Mouse (Mus musculus): ENCODE measurements around the gene Nup153. TPM values are rescaled to one million over a fixed set of nuclear protein-coding genes. Genes with fewer than 3 reads are reported as not detected.
A peak's percentile ranks its signal among the peaks of the same experiment; 100 is the strongest.

Gene Nup153
- 10 to 100 TPM; 24.6 to 28.2 TPM for total RNA-seq (2021)
- long read RNA-seq, experiment 1, partial matches to known transcripts, result 6 of 8 reads
- long read RNA-seq, experiment 1, other reads (novel, unspliced or antisense), result 2 of 8 reads
- long read RNA-seq, experiment 2, full-length matches to known transcripts, result 3 of 6 reads
- long read RNA-seq, experiment 2, partial matches to known transcripts, result 3 of 6 reads
- long read RNA-seq, experiment 2, other reads (novel, unspliced or antisense), result 0 of 6 reads

DNA sequence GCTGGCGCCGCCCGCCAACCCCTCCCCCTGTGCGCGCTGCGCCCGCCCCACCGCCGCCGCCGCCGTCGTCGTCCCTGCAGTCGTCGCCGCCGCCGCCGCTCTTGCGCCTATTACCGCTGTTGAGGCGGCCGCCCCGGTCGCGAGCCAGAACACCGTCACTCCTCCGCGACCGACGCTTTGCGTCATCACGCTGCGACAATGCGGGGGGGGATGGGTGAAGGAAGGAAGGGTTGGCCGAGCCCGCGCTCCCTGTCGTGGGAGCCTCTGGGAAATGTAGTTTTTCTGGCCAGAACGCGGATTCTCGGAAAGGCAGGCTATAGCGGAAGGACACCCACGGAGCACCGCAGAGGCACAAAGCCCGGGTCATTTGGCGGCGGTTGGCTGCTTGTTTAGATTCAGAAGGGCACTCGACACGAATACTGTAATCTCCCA lies at the start of gene Nup153:
Gene Nup153 (minus strand): TSS at position 104 of the 432 bp plus-strand sequence.
- intact Hi-C loops (cut with DNase I; ENCODE audit: low total_unique reads), result no loop called here
- DNase-seq, result peak; percentile 97

DNA sequence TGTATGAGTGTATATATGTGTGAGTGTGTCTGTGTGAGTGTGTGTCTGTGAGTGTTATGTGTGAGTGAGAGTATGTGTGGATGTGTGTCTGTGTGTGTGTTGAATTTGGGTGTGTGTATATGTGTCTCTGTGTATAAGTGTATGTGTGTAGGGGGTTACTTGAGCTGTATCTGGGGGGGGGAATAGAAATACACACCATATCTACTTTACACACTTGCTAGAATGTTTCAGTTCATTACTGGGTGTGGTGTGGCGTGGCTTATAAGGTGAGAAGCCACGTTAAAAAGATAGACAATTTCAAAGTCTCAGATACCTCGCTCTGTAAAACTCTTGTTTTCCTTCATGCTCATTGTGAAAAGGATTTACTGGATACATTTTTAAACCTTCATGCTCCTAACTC lies 49.7 kb upstream of the Nup153 start:
- no peak for DNase-seq
- intact Hi-C loops (cut with DNase I; ENCODE audit: low total_unique reads), result no loop called here

GRCm38 (mm10) chr13:46776636-46777305 lies 49.0 kb upstream of the Nup153 start:
- intact Hi-C loops (cut with DNase I; ENCODE audit: low total_unique reads), result no loop called here
- DNase-seq, result peak; percentile 80

DNA sequence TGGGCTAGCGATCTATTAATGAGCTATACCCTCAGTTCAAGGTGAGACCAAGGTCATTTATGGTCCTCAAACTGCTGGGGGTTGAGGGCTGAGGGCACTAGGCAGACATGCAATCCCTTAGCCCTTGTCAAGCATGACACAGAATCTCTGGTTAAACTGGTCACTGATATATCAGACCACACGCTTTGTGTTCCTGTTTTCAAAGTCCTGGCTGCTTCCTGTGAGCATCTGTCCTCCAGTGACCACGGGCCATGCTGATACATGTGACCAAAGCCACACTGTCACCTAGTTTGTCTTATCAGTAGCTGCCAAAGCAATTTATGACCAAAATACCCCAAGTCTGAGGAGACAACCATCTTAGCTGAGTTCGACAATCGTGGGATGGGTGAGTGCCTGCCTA lies 47.3 kb upstream of the Nup153 start:
- no peak for DNase-seq
- intact Hi-C loops (cut with DNase I; ENCODE audit: low total_unique reads), result no loop called here

DNA sequence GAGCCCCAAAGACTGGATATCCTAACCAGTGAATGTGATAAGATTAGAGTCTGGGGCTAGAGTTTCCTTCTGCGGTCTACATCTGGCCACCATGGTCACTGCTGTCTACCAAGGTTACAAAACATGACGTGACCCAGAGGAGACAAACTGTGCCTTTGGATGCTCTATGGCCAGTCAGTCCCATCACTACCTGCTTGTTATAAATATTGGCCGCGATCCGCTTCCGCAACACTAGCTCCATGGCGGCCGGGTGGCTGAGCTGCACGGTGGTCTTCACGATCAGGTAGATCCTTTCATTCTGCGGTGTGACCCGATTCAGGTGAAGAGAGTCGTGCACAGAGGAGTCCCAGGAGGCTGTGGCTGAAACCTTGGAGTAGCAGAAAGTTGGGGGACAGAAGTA lies 44.8 kb upstream of the Nup153 start:
- no peak for DNase-seq
- intact Hi-C loops (cut with DNase I; ENCODE audit: low total_unique reads), result no loop called here

- intact Hi-C loops (cut with DNase I; ENCODE audit: low total_unique reads), result no loop called here
- no peak for DNase-seq
These were observed 37.6 kb upstream of the Nup153 start for GRCm38 (mm10) chr13:46765361-46765760.

DNA sequence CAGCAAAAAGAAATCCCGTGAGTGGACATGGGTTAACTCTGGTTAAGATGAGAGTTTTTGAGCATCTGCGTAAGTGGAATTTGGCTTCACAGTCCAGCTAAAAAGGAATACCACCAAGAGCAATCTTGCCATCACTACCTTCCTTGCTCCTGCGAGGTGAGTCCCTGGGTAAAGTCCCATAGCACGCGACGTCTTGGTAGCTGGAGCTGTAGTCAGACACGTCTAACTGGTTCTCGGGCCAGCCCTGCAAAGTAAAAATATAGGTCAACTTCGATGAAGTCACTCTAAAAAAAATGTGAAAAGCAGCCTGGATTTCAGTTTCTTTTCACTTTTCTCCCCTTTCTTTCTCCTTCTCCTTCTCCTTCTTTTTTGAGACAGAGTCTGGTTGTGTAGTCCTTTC lies 35.5 kb upstream of the Nup153 start:
- intact Hi-C loops (cut with DNase I; ENCODE audit: low total_unique reads), result no loop called here

GRCm38 (mm10) chr13:46760921-46761320 lies 33.2 kb upstream of the Nup153 start:
- DNase-seq, result no peak
- intact Hi-C loops (cut with DNase I; ENCODE audit: low total_unique reads), result no loop called here

More for the DNA sequence above, 35.5 kb upstream of the Nup153 start:
- DNase-seq, result no peak

GRCm38 (mm10) chr13:46759281-46759809 lies 31.6 kb upstream of the Nup153 start:
- intact Hi-C loops (cut with DNase I; ENCODE audit: low total_unique reads), result no loop called here
- DNase-seq, result no peak

- intact Hi-C loops (cut with DNase I; ENCODE audit: low total_unique reads), result no loop called here
- no peak for DNase-seq
These were observed 30.9 kb upstream of the Nup153 start for GRCm38 (mm10) chr13:46758627-46759026.

DNA sequence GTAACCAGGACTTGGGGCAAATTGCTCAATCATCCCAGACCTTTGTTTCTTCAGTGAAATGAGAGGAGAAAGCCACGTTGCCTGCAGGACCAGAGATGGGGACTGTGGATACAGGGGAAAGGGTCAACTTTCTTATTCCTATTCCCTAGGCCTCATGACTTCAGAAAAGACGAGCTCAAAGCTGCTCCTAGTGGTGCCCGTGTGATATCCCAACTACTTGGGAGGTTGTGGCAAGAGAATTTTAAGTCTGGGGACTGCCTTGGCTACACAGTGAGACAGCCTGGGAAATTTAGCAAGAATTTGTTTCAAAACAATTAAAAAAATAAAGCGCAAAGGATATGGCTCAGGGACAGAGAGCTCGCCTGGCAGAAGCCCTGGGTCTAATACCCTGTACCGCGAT lies 30.2 kb upstream of the Nup153 start:
- DNase-seq, result no peak
- intact Hi-C loops (cut with DNase I; ENCODE audit: low total_unique reads), result no loop called here

DNA sequence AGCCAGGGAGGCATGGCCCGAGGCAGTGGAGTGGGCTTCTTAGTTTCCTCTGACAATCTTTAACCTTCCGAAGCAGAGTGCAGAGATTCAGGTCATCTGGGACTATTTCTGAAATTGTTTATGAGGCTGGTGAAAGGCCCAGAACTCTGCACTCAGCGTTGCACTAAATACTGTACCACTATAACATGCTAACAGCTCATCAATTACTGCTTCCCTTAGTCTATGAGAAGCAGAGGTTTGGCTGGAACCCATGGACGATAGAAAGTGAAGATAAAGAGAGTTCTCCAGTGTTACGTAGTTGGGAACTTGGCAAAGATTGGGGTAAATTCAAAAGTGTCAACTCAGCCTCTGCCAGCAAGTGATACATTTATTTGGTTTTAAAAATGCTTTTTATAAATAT lies 25.6 kb upstream of the Nup153 start:
- no peak for DNase-seq
- intact Hi-C loops (cut with DNase I; ENCODE audit: low total_unique reads), result no loop called here

DNA sequence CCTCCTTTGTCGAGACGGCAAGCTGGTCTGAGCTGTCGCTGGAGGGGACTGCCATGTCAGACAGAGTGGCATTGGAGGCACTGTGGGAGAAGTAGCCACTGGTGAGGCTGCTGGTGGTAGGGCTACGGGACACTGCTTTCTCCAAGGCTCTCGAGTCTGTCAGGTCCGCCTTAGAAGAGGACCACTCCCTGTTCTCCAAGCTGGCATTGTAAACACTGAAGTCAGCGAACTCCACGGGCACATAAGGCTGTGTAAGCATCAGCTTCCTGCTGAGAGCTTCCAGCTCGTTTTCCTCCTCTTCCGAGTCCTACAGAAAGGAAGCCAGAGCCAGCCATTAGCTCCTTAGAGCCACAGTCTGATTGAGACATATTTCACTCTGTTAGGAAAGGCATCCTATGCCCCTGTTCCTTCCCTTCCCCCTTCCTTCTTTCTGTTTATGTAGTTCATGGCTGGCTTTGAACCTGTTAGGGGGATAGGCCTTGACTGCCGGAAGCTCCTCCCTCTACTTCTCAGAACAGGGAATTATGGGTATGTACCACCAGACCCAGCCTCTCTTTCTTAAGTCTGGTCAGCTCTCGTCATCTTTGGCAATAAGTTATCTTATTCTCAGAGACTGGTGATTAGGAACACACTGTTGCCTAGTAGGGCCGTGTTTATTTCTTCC lies 25.0 kb upstream of the Nup153 start:
- intact Hi-C loops (cut with DNase I; ENCODE audit: low total_unique reads), result no loop called here
- DNase-seq, result no peak

GRCm38 (mm10) chr13:46748138-46748873 lies 20.6 kb upstream of the Nup153 start:
- intact Hi-C loops (cut with DNase I; ENCODE audit: low total_unique reads), result no loop called here
- no peak for DNase-seq

DNA sequence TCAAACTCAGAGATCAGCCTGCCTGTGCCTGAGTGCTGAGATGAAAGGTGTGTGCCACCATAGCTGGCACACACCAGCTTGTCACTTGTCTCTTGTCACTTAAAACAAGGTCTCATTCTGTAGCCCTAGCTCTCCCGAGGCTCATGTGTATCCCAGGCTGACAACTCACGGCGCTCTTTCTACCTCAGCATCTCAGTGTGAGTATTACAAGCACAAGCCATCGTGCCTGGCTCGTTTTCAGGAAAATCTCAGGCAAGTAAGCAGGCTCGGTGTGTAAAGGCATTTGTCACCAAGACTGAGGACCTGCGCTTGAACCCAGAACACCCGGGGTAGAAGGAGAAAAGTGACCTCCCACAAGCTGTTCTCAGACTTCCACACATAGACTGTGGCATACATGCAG lies 16.1 kb upstream of the Nup153 start:
- intact Hi-C loops (cut with DNase I; ENCODE audit: low total_unique reads), result no loop called here
- DNase-seq, result no peak

- intact Hi-C loops (cut with DNase I; ENCODE audit: low total_unique reads), result no loop called here
- DNase-seq, result no peak
These were observed 14.6 kb upstream of the Nup153 start for GRCm38 (mm10) chr13:46742367-46742766.

DNA sequence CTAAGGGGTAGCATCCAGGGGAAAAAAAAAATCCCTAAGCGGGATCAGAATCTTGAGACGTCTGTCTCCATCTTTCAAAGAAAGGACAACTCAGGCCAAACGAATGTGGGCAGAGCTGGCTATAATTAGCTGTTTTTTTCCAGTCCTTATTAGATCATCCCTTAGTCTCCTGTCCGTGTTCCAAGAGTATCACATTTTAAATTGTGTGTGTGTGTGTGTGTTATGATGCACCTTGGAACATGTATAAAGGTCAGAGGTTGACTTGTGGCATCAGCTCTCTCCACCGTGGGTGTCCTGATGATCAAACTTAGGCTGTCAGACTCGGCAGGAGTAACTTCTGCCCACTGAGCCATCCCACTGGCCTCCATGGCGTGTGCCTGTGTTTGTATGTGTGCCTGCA lies 11.7 kb upstream of the Nup153 start:
- intact Hi-C loops (cut with DNase I; ENCODE audit: low total_unique reads), result no loop called here
- DNase-seq, result no peak

DNA sequence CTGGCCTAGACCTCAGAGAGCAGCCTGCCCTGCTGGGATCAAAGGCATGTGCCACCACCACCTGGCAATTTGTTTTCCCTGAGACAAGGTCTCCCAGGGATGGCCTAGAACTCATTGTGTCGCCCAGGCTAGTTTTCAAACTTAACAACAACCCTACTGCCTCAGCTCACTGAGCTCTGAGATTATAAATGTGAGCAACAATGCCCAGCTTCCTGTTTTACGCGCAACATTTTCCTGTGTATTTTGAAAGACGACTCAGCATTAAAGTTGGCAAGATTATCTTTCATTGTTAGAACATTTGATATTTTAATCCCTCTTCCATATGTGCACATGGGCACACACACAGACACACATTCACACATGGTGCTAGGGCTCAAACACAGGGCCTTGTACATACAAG lies 9.7 kb upstream of the Nup153 start:
- intact Hi-C loops (cut with DNase I; ENCODE audit: low total_unique reads), result no loop called here
- DNase-seq, result no peak

DNA sequence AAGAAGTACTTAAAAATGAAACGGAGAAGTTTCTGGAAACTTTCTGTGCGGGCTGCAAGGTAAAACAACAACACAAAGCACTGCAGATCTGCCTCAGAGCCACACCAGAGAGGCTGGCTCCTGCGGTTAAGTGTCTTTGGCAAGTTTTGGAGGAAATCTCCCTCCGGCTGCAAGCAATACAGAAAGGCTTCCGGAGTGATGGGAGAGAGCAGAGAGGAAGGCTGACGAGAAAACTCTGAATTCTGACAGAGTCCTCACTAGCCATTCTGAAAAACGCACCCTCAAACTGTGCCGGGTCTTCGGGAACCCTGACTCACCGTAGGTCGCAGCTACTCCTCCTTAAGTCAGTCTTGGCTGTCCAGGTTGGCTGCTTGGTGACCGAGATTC lies 8.7 kb upstream of the Nup153 start:
- DNase-seq, result no peak
- intact Hi-C loops (cut with DNase I; ENCODE audit: low total_unique reads), result no loop called here

DNA sequence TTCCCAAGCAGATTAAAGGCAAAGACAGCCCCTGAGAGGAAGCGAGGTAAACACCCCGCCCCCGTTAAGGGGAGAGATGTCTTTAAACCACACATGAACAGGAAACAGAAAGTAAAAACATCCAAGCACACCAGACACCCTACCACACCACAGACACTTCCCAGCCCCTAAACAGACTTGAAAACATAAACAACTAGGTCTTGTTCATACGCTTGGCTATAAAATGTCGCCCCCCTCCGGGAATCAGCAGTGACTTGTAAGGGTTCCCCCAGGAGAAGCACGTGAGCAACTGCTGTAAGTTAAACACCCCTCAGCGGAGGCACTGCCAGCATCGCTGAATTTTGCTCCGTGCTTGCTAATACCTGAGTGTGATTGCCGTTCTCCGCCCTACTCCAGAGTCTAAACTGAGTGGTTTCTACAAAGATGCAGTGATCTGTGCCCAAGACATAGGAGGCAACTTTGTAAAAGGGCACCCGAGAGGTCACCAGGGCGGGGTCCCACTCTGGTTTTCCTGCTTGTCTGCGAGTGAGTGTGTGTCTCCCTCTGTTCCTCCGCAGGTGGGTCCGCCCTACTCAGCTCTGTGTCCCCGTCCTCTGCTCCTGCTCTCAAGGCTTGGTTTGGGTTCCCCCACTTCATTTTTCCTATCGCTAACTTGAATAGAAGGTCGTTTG lies 8.2 kb upstream of the Nup153 start:
- DNase-seq, result peak; percentile 36
- intact Hi-C loops (cut with DNase I; ENCODE audit: low total_unique reads), result no loop called here

All from gastrocnemius, postnatal 14 days (tissue).